Mouse (Mus musculus) Patski (cell line): ENCODE data around the gene Kctd11. TPM values are rescaled to one million over a fixed set of nuclear protein-coding genes. Genes with fewer than 3 reads are reported as not detected.
A peak's percentile ranks its signal among the peaks of the same experiment; 100 is the strongest.

Experiments
- ATAC-seq: fragments of 100-300 bp; one replicate; pipeline ENCODE4 v1.8.0; 2021
- CTCF ChIA-PET: fragments of 350-600 bp; sonication (Branson Sonifier 250); formaldehyde crosslinking; loops from one replicate; lab custom pipeline; 2022; ENCODE audit warnings: inconsistent platforms; lab: Charles Lee
- POLR2A ChIA-PET: fragments of 350-600 bp; sonication (Branson Sonifier 250); formaldehyde crosslinking; loops from one replicate; lab custom pipeline; 2022; ENCODE audit warnings: antibody characterized with exemption, inconsistent platforms; lab: Charles Lee
- DNase-seq: peaks from one replicate; pipeline ENCODE4 v3.0.0-alpha.2; 2011; ENCODE audit warnings: low read depth, low spot score
- H3K27me3 ChIP-seq: fragments of 371-371 bp; one replicate; pipeline ENCODE4 v1.5.1; 2021
- CTCF ChIP-seq: fragments of 100-300 bp; IDR thresholded peaks from one replicate; pipeline ENCODE4 v1.5.1; 2021
- in situ Hi-C: fragments of 300-500 bp; cut with MboI; formaldehyde crosslinking; loops from 3 replicates; pipeline ENCODE4 v1.11.1; 2018; ENCODE audit warnings: low pct_unique_long_range_greater_than_20kb, mixed read lengths
- polyA plus RNA-seq: library from polyadenylated mRNA; unstranded; gene quantifications from one replicate; pipeline ENCODE4 v1.2.3, GENCODE M21; 2021

Kctd11 gene
- polyA plus RNA-seq, 1 experiment from 2014 or later, result 8.4 TPM

- no peak for TF ChIP-seq CTCF
- DNase-seq (peak; percentile 53), ATAC-seq (peak; percentile 57)
- no peaks in the 10 kb centered on the region for H3K27me3 ChIP-seq
- POLR2A ChIA-PET, result interaction anchor here (0.7 kb wide), 1 partner anchor 32 kb away, joined by 3 read pairs; no protein-coding TSS in a partner anchor
- in situ Hi-C loops, result no loop called here
- CTCF ChIA-PET, result interaction anchor here (1.0 kb wide), 1 partner anchor 24 kb away, joined by 3 read pairs; no protein-coding TSS in a partner anchor
Measured at GRCm38 (mm10) chr11:69913554-69914371, 32.6 kb upstream of the Kctd11 start, which contains the start of gene Gps2. Gene Gps2, plus strand, starts transcription at chr11:69913888.

- ATAC-seq, result no peak
- DNase-seq, result no peak
- TF ChIP-seq CTCF, result no peak
- POLR2A ChIA-PET, result no interaction called here
- CTCF ChIA-PET, result no interaction called here
- no peaks in the 10 kb centered on the region for H3K27me3 ChIP-seq
- in situ Hi-C loops, result no loop called here
Measured at GRCm38 (mm10) chr11:69912716-69913530, 31.7 kb upstream of the Kctd11 start.

- no peak for TF ChIP-seq CTCF
Measured at GRCm38 (mm10) chr11:69911701-69912100, 30.5 kb upstream of the Kctd11 start.

GRCm38 (mm10) chr11:69910781-69911560 is 29.8 kb upstream of the Kctd11 start:
- H3K27me3 ChIP-seq, result no peaks in the 10 kb centered on the region
- POLR2A ChIA-PET, result interaction anchor here (1.5 kb wide), 1 partner anchor 10 kb away, joined by 3 read pairs; the partner anchor contains the start of genes 2810408A11Rik and Neurl4
- TF ChIP-seq CTCF, result no peak
- ATAC-seq, result no peak
- DNase-seq, result no peak
- in situ Hi-C loops, result no loop called here
- CTCF ChIA-PET, result no interaction called here

More at GRCm38 (mm10) chr11:69911701-69912100, 30.5 kb upstream of the Kctd11 start:
- POLR2A ChIA-PET, result no interaction called here
- CTCF ChIA-PET, result no interaction called here
- no peak for ATAC-seq
- no peak for DNase-seq
- no peaks in the 10 kb centered on the region for H3K27me3 ChIP-seq
- in situ Hi-C loops, result no loop called here

GRCm38 (mm10) chr11:69910177-69910576 is 29.0 kb upstream of the Kctd11 start:
- H3K27me3 ChIP-seq, result no peaks in the 10 kb centered on the region
- no peak for TF ChIP-seq CTCF
- DNase-seq (no peak), ATAC-seq (no peak)
- in situ Hi-C loops, result no loop called here
- POLR2A ChIA-PET, result interaction anchor here (1.5 kb wide), 1 partner anchor 10 kb away, joined by 3 read pairs; the partner anchor contains the start of genes 2810408A11Rik and Neurl4
- CTCF ChIA-PET, result no interaction called here

GRCm38 (mm10) chr11:69909174-69909573 is 28.0 kb upstream of the Kctd11 start:
- no peak for ATAC-seq
- in situ Hi-C loops, result no loop called here
- H3K27me3 ChIP-seq, result no peaks in the 10 kb centered on the region
- ChIA-PET POLR2A (interaction anchor here (0.7 to 1.3 kb wide), 2 partner anchors 35 to 80 kb away, joined by 3 read pairs; no protein-coding TSS in a partner anchor), CTCF (interaction anchor here (0.9 to 1.2 kb wide), 2 partner anchors 10 to 26 kb away, joined by 3 read pairs; no protein-coding TSS in a partner anchor)
- no peak for DNase-seq
- TF ChIP-seq CTCF, result no peak

- no peak for TF ChIP-seq CTCF
- ATAC-seq, result no peak
- in situ Hi-C loops, result no loop called here
- DNase-seq, result no peak
- ChIA-PET CTCF (interaction anchor here (0.9 to 1.2 kb wide), 2 partner anchors 11 to 25 kb away, joined by 3 read pairs; no protein-coding TSS in a partner anchor), POLR2A (interaction anchor here (0.7 to 1.3 kb wide), 2 partner anchors 34 to 80 kb away, joined by 3 read pairs; no protein-coding TSS in a partner anchor)
- no peaks in the 10 kb centered on the region for H3K27me3 ChIP-seq
Measured at GRCm38 (mm10) chr11:69908645-69909044, 27.4 kb upstream of the Kctd11 start.

GRCm38 (mm10) chr11:69904311-69904710 is 23.1 kb upstream of the Kctd11 start:
- POLR2A ChIA-PET, result no interaction called here
- no peaks in the 10 kb centered on the region for H3K27me3 ChIP-seq
- no peak for TF ChIP-seq CTCF
- ATAC-seq, result no peak
- CTCF ChIA-PET, result interaction anchor here (0.7 to 1.5 kb wide), 4 partner anchors 14 to 29 kb away, joined by 3 to 4 read pairs (median 3); no protein-coding TSS in a partner anchor
- in situ Hi-C loops, result no loop called here
- DNase-seq, result no peak

GRCm38 (mm10) chr11:69902972-69903371 is 21.8 kb upstream of the Kctd11 start:
- H3K27me3 ChIP-seq, result no peaks in the 10 kb centered on the region
- ChIA-PET POLR2A (interaction anchor here (0.8 kb wide), 1 partner anchor 37 kb away, joined by 3 read pairs; no protein-coding TSS in a partner anchor), CTCF (no interaction called here)
- in situ Hi-C loops, result no loop called here
- DNase-seq (no peak), ATAC-seq (no peak)
- TF ChIP-seq CTCF, result no peak
